In the genomic region with DNA sequence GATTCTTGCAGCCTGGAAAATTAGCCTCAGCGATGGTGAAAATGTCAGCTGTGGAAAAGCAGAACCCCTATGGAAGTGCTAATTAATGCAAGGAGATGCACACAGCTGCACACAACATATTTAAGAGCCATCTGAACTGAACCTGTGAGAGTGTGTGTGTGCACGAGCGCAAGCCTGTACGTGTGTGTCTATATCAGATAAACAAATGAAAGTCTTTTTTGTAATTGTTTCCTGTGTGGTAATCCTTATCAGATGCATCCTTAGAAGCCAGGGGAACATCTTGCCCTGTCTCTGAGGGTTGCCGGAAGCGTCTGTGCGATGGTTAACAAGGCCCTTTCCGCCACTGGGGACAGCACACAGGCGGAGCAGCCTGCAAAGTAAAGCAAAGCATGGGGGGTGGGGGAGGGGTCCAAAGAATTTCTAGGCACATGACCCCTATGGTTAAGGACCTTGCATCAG, we compare ENCODE assay signal across 10 mouse cellular contexts.
DNase-seq lines count a peak whose midpoint lies in the region; ATAC-seq lines count a peak whose summit lies in the region.
"Had no signal": no experiment of that assay in that cellular context is flagged by ENCODE, and none has a peak within 500 bp of the region (broad histone marks: within the 10 kb centered on the region; RNA-seq: fewer than 3 reads in every experiment).

No protein-coding gene starts in this region.

- H3K4me2 ChIP-seq in heart, embryonic 16.5 days (ENCODE audit: low read depth, low read length) = no peak overlapping the region
- H3K4me2 ChIP-seq in forebrain, embryonic 16.5 days (ENCODE audit: low read length) = no peak overlapping the region
- no peak overlapping the region for H3K4me2 ChIP-seq in midbrain, embryonic 16.5 days (ENCODE audit: low read length)

- H3K9ac ChIP-seq in heart, embryonic 16.5 days (ENCODE audit: low read length) = no peak overlapping the region
- H3K9ac ChIP-seq in forebrain, embryonic 16.5 days (replicated peaks; ENCODE audit: low read depth, low read length) = no peak overlapping the region
- H3K9ac ChIP-seq in midbrain, embryonic 16.5 days (ENCODE audit: low read depth, low read length) = no peak overlapping the region
- H3K9ac ChIP-seq: liver, embryonic 14.5 days had no signal

- H3K36me3 ChIP-seq in heart, embryonic 16.5 days (ENCODE audit: control insufficient read depth, insufficient read depth) = no peaks in the 10 kb centered on the region
- H3K36me3 ChIP-seq in forebrain, embryonic 16.5 days (ENCODE audit: control insufficient read depth, insufficient read depth) = no peaks in the 10 kb centered on the region
- H3K36me3 ChIP-seq in midbrain, embryonic 16.5 days (ENCODE audit: control insufficient read depth, insufficient read depth, low read length) = no peaks in the 10 kb centered on the region

- WGBS in heart, embryonic 16.5 days = 35% methylated on average over 9 of the region's 9 CpGs
- WGBS in forebrain, embryonic 16.5 days = 34% methylated on average over 9 of the region's 9 CpGs
- whole genome bisulfite sequencing in midbrain, embryonic 16.5 days = 31% methylated on average over 9 of the region's 9 CpGs

- no peaks in the 10 kb centered on the region for H3K9me3 ChIP-seq in heart, embryonic 16.5 days (replicated peaks; ENCODE audit: control insufficient read depth, low read length)
- H3K9me3 ChIP-seq in forebrain, embryonic 16.5 days (ENCODE audit: control insufficient read depth, low read length) = no peaks in the 10 kb centered on the region
- H3K9me3 ChIP-seq in midbrain, embryonic 16.5 days (replicated peaks; ENCODE audit: control insufficient read depth, low read length, poor library complexity, severe bottlenecking) = no peaks in the 10 kb centered on the region

- intact Hi-C loops in heart, postnatal 25 days (cut with DNase I) = no loop called here

- ATAC-seq in heart, embryonic 16.5 days (replicated peaks; ENCODE audit: extremely low read depth, insufficient read depth, low FRiP score) = 0 out of 2 replicates have a peak, but pooled peaks have one; percentile 16
- ATAC-seq in forebrain, embryonic 16.5 days = peak; percentile 68; the same call in 1 of the 2 replicates
- peak; percentile 32 for ATAC-seq in midbrain, embryonic 16.5 days
- no peak for ATAC-seq in frontal cortex, adult (ENCODE audit: low TSS enrichment)

- H3K4me3 ChIP-seq in heart, embryonic 16.5 days (ENCODE audit: low read length) = no peak overlapping the region
- no peak overlapping the region for H3K4me3 ChIP-seq in forebrain, embryonic 16.5 days (replicated peaks; ENCODE audit: low read length)
- no peak overlapping the region for H3K4me3 ChIP-seq in midbrain, embryonic 16.5 days (ENCODE audit: low read depth, low read length)

- H3K27ac ChIP-seq in heart, embryonic 16.5 days (ENCODE audit: low read length) = no peak overlapping the region
- H3K27ac ChIP-seq in forebrain, embryonic 16.5 days (ENCODE audit: low read length) = no peak overlapping the region
- H3K27ac ChIP-seq in midbrain, embryonic 16.5 days (ENCODE audit: low read length) = no peak overlapping the region
- H3K27ac ChIP-seq: liver, embryonic 14.5 days had no signal

- no peaks in the 10 kb centered on the region for H3K27me3 ChIP-seq in heart, embryonic 16.5 days (ENCODE audit: control insufficient read depth, insufficient read depth, low read length)
- H3K27me3 ChIP-seq in forebrain, embryonic 16.5 days (replicated peaks; ENCODE audit: control insufficient read depth, insufficient read depth, low read length) = no peaks in the 10 kb centered on the region
- no peaks in the 10 kb centered on the region for H3K27me3 ChIP-seq in midbrain, embryonic 16.5 days (ENCODE audit: control insufficient read depth, insufficient read depth, low read depth, low read length)

- DNase-seq in heart, postnatal 25 days (ENCODE audit: low spot score) = no peak
- DNase-seq in ES-CJ7 (ENCODE audit: low read depth, low spot score) = peak; percentile 52
- no peak for DNase-seq in cerebellum, postnatal 10 days
- DNase-seq in kidney, adult 18-20 months = no peak
- DNase-seq: gastrocnemius, postnatal 36 days had no signal

- H3K4me1 ChIP-seq in heart, embryonic 16.5 days (ENCODE audit: control insufficient read depth, insufficient read depth, low read length) = peaks cover 40% of the 10 kb centered on the region
- peaks cover 7% of the 10 kb centered on the region for H3K4me1 ChIP-seq in forebrain, embryonic 16.5 days (replicated peaks; ENCODE audit: control insufficient read depth, insufficient read depth, low read length)
- peaks cover 2% of the 10 kb centered on the region; the same call in 1 of the 2 replicates for H3K4me1 ChIP-seq in midbrain, embryonic 16.5 days (ENCODE audit: control insufficient read depth, insufficient read depth, low read length)
